Mouse (Mus musculus): Measurements from ENCODE around the gene Eif4b.

The Eif4b gene

GRCm38 (mm10) chr15:102116753-102117415 lies 43.3 kb downstream of the Eif4b start:
- no peak for DNase-seq (ENCODE audit: low read depth, low spot score)

DNA sequence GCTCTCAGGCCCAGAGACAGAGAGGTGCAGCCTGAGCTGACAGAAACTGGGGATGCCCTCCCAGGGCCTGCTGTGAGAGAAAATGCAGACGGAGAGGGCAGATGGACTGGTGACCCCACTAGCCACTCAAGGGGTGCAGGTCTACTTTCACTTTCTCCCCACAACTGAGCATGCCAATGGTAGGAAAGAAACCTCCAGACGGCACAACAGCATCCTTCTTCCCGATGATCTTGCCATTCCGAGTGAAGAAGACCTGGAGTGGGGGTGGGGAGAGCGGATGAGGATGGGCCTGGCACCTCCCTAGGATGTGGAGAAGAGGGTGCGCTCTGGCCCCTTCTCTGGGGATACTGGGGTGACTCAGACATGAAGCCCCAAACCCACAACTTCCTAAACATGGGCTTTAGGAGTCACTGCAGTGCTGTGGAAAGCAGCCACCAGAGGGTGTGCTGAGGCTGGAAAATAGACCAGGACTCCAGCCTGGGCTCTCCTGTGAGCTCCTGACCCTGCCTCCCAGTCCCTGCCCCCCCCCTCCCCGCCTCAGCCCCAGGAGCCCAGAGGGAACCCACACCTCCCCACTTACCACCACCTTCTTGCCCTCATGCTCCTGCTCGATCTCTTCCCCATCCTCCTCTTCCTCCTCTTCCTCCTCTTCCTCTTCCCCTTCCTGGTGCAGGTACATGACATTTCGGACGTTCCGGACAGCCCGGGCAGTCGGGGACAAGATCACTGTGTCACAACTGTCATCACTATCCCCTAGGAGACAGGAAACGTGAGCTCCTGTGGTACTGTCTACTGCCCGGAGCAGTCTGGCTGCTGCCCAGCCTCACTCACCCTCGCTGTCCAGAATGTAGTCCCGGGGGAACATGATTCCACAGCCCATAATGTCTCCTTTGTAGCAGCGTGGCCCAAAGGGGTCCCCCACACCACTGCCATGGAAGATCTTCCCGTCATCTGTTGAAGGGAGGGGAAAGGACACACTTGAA lies 44.2 kb downstream of the Eif4b start:
- DNase-seq (ENCODE audit: low read depth, low spot score), result no peak

- no peak for DNase-seq (ENCODE audit: low read depth, low spot score)
Observed at GRCm38 (mm10) chr15:102118591-102118990, 45.0 kb downstream of the Eif4b start.

DNA sequence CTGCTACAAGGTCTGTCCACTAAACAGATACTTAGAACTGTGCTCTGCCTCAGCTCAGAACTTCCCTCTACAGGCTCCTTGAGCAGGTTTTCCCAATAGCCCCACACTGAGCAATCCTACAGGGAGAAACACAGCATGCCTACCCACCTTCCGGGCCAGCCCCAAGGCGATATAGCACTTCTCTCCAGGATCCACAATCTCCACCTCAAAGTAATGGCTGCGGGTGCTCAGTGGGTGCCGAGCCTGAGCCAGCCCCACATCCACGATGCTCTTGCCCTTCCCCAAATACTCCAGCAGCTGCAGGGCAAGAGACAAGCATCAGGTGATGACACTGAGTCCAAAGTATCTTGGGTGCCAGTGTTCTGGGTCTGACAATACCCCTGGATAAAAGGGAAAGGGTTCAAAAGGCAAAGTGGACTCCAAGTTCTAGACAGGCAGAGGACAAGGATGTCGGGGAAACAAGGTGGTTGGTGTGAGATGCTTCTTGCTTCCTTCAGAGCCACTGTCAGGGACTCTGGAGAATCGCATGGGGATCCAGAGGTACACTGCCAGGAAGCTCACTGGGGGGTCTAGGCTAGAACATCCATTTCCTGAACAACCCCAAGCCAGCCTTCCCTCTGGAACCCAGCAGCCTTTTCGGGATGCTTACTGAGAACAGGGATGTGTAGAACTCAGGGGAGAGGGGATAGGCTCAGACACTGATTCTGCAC lies 45.7 kb downstream of the Eif4b start:
- no peak for DNase-seq (ENCODE audit: low read depth, low spot score)

DNA sequence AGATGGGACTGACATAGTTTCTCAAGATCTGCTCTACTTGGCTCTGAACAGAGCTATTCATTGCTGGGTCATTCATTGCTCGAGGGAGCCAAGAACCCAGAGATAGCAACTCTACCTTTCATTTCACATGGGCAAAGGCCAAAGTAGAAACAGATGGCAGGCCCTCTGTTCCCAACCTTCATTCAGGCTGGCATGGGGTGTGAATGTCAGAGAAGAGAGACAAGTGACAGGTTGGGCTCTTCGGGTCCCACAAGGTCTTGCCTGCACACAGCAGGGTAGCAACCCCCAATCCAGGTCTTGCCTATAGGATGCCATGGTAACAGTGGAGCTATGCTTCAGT lies 46.2 kb downstream of the Eif4b start:
- DNase-seq (ENCODE audit: low read depth, low spot score), result no peak

DNA sequence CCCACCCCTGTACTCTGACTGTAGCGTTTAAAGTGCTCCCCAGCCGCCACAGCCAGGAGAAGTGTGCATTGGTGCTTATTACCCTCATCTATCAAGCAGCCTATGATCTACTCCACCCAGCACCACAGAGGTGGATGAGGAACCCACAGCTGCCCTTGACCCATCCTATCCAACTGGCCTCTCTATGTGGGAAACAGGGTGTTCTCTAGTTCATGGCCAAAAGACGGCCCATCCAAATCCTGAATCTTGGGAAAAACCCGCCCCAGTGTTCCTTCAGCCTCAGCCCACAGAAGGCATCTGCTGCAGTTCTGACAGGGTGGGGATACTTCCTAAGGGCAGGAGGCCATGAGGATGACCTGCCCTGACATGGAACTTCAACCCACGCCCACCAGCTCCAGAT lies 47.0 kb downstream of the Eif4b start:
- no peak for DNase-seq (ENCODE audit: low read depth, low spot score)

DNA sequence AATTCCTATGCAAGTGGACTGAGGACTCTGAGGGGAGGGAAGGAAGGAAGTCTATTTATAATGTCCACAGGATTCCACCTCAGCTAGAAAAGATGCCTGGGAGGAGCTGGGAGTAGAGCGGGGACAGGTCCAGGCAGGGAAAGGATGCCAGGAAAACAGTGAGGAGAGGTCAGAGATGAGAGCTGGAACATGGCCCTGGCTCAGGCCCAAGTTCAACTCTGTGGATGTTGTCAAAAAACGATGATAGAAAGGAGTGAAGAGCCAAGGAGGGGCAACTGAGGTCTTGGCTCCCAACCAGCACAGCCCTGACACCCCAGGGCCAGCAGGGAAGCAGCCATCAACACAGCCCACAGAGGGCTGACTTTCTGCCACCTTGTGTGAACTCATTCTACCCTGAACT lies 52.7 kb downstream of the Eif4b start:
- DNase-seq (ENCODE audit: low read depth, low spot score), result no peak

GRCm38 (mm10) chr15:102133314-102133713 lies 59.7 kb downstream of the Eif4b start:
- no peak for DNase-seq (ENCODE audit: low read depth, low spot score)

GRCm38 (mm10) chr15:102134709-102135108 lies 61.1 kb downstream of the Eif4b start:
- DNase-seq (ENCODE audit: low read depth, low spot score), result no peak

DNA sequence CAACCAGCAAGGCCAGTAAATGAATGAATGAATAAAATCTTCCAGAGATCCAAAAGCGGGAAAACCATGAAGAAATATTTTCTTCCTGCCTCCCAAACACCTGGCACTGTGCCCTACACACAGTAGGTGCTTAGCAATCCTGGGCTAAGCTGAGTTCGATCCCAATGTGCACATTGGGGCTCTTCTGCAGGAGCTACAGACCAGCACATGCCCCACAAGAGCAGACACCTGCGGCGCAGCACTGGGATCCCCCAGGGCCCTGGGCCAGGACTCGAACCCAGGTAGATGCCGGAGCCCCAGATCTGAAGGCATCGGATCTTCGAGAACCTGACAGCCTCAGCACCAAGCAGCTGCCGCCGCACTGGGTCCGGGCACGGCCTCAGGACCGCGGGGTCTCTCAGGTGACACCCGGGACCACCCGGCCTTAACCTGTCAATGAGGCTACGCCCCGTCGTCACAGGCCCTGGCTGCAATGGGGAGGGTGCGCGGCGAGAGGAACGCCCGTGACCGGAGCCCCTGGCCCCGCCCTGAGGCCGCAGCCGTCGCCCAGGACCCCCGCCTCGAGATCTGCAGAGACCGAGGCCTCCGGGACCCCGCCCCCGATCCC lies 62.1 kb downstream of the Eif4b start:
- DNase-seq (ENCODE audit: low read depth, low spot score), result no peak

DNA sequence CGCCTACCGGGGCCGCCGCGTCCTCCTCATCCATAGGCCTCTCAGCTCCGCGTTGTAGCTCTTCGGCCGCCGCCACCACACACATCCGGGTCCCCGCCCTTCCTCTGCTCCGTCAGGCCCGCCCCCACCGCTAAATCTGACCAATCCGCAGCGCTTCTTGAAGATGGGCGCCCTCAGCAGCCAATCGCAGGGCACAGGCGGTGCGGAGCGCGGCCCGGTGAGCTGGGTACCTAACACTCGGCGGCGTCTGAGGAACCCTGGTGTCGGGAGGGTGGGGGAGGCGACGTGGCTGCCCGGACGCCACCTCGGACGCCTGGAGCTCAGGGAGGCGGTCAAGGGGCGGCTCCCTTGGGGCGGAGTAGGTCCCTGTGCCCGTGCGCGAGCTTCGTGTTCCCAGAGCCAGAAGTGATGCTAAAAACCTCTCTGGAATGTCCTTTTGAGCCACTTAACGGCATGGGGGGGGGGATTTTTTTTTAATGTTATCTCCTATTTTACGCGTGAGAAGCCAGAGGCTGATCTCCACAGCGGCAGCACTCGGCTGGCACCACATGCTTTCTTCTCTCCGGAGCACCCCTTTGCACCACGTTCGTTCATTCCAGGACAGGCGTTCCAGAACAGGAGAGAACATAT lies 62.7 kb downstream of the Eif4b start, which contains the start of gene Spryd3:
TSS of gene Spryd3 (minus strand) at position 106 of the 630 bp plus-strand sequence.
- DNase-seq (ENCODE audit: low read depth, low spot score), result peak; percentile 97

- no peak for DNase-seq (ENCODE audit: low read depth, low spot score)
Observed at GRCm38 (mm10) chr15:102141120-102141519, 67.5 kb downstream of the Eif4b start.

- no peak for DNase-seq (ENCODE audit: low read depth, low spot score)
Observed at GRCm38 (mm10) chr15:102142914-102143912, 69.6 kb downstream of the Eif4b start.

DNA sequence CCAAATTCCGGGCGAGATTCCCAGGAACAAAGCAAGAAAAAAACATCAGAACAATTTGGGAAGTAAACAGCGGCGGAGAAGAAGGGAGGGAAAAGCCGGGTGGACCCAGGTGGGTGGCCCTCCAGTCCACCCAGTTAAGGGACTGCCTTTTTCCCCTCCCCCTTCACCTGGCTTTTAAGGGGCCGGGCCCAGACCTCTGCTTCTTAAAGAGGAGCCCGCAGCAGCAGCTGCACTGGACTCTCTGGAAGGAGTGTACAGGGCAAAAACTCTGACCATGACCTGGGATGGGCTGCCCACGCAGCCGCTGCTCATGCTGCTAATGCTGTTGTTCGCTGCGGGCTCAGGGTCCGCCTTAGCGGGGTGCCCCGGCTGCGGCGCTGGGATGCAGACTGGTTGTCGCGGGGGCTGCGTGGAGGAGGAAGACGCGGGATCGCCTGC lies 70.7 kb downstream of the Eif4b start, which contains the start of gene Igfbp6:
TSS of gene Igfbp6 (plus strand) at position 89 of the 438 bp plus-strand sequence.
- DNase-seq (ENCODE audit: low read depth, low spot score), result no peak

GRCm38 (mm10) chr15:102144726-102145125 lies 71.2 kb downstream of the Eif4b start:
- no peak for DNase-seq (ENCODE audit: low read depth, low spot score)

DNA sequence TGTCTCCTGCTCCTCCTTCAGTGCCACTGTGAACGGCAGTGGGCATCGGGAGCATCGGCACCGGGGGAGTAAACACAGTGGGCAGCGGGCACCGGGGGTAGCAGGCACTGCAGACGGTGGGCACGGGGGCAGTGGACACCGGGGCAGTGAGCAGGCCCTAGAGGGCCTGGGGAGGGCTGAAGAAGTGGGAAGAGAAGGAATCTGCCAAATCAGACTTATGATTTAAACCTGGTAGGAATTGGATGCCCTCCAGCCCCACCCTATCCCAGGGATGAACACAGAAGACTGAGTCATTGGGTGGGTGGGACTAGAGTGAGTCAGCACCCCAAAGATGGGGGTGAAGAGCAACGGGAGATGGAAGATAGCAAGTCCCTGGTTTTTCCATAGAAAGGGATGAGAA lies 71.8 kb downstream of the Eif4b start:
- DNase-seq (ENCODE audit: low read depth, low spot score), result no peak

GRCm38 (mm10) chr15:102146089-102146488 lies 72.5 kb downstream of the Eif4b start:
- DNase-seq (ENCODE audit: low read depth, low spot score), result no peak

All from CD4-positive helper T cell, adult 2 months (primary cell).